Mouse (Mus musculus) thymus, postnatal 10 days (tissue): ENCODE measurements around the gene Alas2.

ENCODE experiments used
- DNase-seq, 2 experiments: peaks; one replicate each; pipeline ENCODE4 v3.0.0; 2021; ENCODE audit warnings: low spot score in 2 of 2

Alas2 gene

GRCm38 (mm10) chrX:150547239-150547638 lies at the start of gene Alas2:
Gene Alas2 (plus strand): TSS chrX:150547375.
- no peak for DNase-seq

DNA sequence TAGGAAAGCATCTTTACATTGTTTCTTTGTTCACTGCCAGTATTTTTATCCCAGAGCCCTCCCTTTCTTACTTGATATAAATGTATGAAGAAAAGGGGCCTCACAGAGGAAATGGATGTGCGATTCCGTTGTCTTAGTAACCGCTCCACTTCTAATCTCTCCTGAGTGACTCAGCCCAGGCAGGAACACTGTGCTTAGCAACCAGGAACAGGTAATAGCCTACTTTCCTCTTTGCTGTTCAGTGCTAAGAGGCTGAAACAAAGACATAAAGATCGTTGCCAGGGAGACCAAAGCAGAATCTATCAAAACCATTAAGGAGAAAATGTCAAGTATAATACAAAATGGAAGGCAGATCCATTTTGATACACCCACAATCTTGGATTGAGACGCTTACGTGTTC lies 38.5 kb upstream of the Alas2 start:
- no peak for DNase-seq

- peak in 1 of 2 experiments; percentile 20 for DNase-seq
Observed at GRCm38 (mm10) chrX:150510631-150511030, 36.5 kb upstream of the Alas2 start.

DNA sequence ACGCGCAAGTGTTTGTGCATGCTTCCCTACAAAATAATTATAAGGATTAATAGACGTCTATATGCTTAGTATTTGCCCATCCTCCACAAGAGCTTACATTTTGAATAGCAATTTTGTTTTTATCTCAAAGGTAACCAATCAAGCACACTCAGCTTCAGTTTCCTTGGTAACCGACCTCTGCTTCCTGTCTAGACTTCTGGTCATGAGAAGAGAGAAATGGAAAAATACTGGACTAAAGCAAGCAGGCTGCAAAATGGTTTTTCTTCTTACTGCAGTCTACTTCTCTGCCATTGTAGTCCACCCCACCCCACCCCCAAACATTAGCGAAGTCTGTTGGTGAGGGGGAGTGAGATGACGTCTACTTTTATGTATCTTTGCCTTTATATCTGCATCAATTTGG lies 35.9 kb upstream of the Alas2 start:
- DNase-seq, result no peak

DNA sequence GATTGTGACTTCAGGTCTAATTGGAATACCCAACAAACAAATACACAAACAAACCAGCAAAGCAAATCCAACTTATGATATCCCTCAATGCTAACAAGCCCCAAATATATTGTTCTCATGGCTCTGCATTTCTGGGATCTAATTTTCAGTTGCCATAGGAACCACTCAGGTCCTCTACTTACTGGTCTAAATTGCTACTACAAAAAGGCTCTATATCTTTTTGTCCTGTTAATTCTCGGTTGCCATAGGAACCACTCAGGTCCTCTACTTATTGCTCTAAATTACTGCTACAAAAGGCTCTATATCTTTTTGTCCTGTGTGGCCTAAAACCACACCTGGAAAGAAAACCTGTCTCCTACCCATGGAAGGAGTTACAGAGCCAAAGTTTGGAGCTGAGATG lies 33.0 kb upstream of the Alas2 start:
- no peak for DNase-seq

- DNase-seq, result no peak
Observed at GRCm38 (mm10) chrX:150516015-150516414, 31.2 kb upstream of the Alas2 start.

GRCm38 (mm10) chrX:150516477-150516876 lies 30.7 kb upstream of the Alas2 start:
- no peak for DNase-seq

GRCm38 (mm10) chrX:150540111-150540510 lies 7.1 kb upstream of the Alas2 start:
- no peak for DNase-seq

DNA sequence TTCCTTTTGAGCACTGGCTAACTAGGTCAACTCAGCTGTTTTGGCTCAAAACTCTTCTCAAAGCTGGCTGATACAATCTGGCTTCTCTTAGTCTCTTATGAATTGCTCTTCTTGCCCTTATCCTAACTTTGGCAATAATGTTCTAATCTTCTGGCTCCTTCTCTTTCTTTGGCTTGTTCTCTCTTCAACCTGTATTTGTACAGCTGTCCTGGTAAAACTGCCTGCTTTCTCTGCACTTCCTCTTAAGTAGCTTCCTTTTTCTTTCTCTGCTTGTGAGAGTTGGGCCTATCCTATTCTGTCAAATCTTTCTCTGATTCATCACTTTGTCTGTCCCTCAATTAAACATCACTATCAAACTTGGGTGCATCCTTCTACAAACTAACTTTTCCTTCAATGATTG lies 5.5 kb upstream of the Alas2 start:
- DNase-seq, result no peak

DNA sequence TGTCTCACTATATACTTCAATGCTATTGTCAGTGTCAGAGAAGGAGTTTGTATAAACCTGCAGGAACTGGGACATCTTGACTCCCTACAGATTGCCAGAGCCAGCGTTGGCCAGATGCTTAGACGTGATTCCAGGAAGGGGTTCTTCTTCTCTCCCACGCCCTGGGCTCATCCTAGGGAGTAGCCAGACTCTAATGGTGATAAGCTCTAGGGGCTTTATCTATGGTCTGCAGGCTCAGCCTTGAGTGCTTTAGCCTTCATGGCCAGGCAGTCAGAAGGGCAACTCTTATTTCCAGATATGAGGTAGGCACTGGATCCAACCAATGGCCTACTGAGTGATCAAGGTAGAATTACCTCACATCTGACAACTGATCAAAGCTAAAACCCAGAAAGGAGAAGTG lies 2.5 kb downstream of the Alas2 start:
- no peak for DNase-seq

GRCm38 (mm10) chrX:150551986-150552385 lies 4.8 kb downstream of the Alas2 start:
- no peak for DNase-seq

DNA sequence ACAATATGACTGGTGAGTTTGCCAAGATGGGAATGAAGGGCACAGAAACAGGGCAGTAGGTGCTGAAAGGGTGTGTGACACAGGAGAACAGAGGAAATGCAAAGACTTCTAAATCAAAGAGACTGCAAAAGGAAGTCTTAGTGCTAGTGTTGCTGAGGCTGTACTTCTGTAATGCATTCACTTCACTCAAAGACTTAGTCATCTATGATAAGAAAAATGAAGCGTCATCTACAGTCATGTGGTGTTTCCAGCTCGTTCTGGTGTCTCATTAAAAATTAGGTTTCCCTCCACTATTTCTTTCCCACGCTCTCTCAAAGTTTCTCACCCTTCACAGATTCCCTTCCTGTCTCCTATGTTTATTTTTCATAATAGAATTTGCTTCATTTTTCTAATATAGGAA lies 6.9 kb downstream of the Alas2 start:
- DNase-seq, result no peak

GRCm38 (mm10) chrX:150564644-150565357 lies 17.6 kb downstream of the Alas2 start:
- no peak for DNase-seq

GRCm38 (mm10) chrX:150581921-150582320 lies 34.7 kb downstream of the Alas2 start:
- no peak for DNase-seq

DNA sequence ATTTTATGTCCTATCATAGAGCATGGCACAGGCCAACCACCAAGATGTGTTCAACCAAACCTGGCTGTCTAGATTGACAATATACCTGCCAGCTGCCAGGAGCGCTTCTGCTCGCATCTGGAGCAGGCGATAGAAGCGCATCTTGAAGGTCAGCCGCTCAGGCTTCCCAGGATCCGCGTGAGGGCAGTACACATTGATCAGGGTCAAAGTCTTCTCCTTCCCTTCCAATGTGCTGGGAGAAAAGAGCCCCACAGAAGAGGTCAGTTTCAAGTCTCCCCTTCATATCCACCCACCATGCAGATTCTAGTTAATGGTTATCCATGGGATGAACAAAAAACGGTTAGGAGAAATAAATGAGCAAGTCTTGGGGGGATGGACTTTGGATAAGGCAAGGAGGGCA lies 37.9 kb downstream of the Alas2 start:
- no peak for DNase-seq

- peak; percentile 66 to 67 for DNase-seq
Observed at GRCm38 (mm10) chrX:150588023-150588764, 41.0 kb downstream of the Alas2 start, which contains the start of gene Pfkfb1. Gene Pfkfb1 (plus strand): TSS chrX:150588229.

DNA sequence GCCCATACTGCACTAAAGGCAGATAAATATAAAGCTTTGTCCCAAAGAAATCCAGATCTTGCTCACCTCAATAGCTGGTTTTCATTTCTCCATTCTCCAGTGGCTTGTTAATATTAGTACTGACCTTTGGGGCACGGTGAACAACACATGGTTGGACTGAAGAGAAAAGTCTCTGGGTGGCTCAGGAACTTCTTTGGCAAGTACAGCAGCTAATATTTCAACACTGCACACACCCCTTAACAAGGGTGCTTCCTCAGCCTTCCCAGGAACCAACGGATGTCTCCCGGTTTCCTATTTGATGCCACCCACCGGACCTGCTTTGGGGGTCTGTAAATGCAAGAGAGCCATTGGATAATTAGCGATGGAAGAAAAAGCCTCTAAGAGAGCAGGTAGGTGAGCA lies 42.5 kb downstream of the Alas2 start, which contains the start of gene Apex2:
Gene Apex2 (minus strand): TSS at position 173 of the 400 bp plus-strand sequence.
- no peak for DNase-seq

GRCm38 (mm10) chrX:150593266-150594035 lies 46.3 kb downstream of the Alas2 start:
- no peak for DNase-seq

GRCm38 (mm10) chrX:150594176-150594575 lies 47.0 kb downstream of the Alas2 start:
- no peak for DNase-seq

- no peak for DNase-seq
Observed at GRCm38 (mm10) chrX:150595016-150595760, 48.0 kb downstream of the Alas2 start.

- DNase-seq, result no peak
Observed at GRCm38 (mm10) chrX:150598882-150599281, 51.7 kb downstream of the Alas2 start.
